Mouse (Mus musculus) subcutaneous adipose tissue, adult 2 months (tissue): ENCODE measurements around the gene Rbx1. TPM values are rescaled to one million over a fixed set of nuclear protein-coding genes. Genes with fewer than 3 reads are reported as not detected.

Experiments used
- polyA plus RNA-seq: library from polyadenylated mRNA; depleted of rRNA; stranded (reverse); fragments of >200 nt; gene quantifications from 2 replicates; pipeline ENCODE4 v1.2.3, GENCODE M21; 2012; ENCODE audit warnings: low replicate concordance; rRNA removed

Rbx1 gene
- polyA plus RNA-seq = 53.2 and 60.3 TPM in 2 replicates

GRCm38 (mm10) chr15:81465901-81466737 is at the start of gene Rbx1:
Gene Rbx1, plus strand, starts transcription at chr15:81466296.

Other genes with a start within 250 kb of the Rbx1 start
- gene Mchr1, start 230.8 kb upstream of the Rbx1 start, polyA plus RNA-seq = 0.14 and 0.89 TPM in 2 replicates
- 59.4 and 61.8 TPM in 2 replicates for gene Slc25a17, start 105.5 kb upstream of the Rbx1 start, polyA plus RNA-seq
- gene St13, start 66.2 kb upstream of the Rbx1 start, polyA plus RNA-seq = 43.0 and 58.0 TPM in 2 replicates
- 13.1 and 17.1 TPM in 2 replicates for gene Xpnpep3, start 66.2 kb upstream of the Rbx1 start, polyA plus RNA-seq
- not detected in 2 replicates for gene Dnajb7, start 58.0 kb upstream of the Rbx1 start, polyA plus RNA-seq
- 21.0 and 52.6 TPM in 2 replicates for gene Ep300, start 119.1 kb downstream of the Rbx1 start, polyA plus RNA-seq
- gene L3mbtl2, start 197.6 kb downstream of the Rbx1 start, polyA plus RNA-seq = 14.6 and 18.1 TPM in 2 replicates
- 3.9 and 7.4 TPM in 2 replicates for gene Chadl, start 231.0 kb downstream of the Rbx1 start, polyA plus RNA-seq